In genomic region chr5:25498821-25499422, GRCm38 (mm10) we compare ENCODE assay signal across 8 mouse cellular contexts. TPM values are rescaled to one million over a fixed set of nuclear protein-coding genes. Genes with fewer than 3 reads are reported as not detected.
A peak's percentile ranks its signal among the peaks of the same experiment; 100 is the strongest.
DNase-seq lines count a peak whose midpoint lies in the region; ATAC-seq and TF ChIP-seq lines count a peak whose summit lies in the region.

No protein-coding gene starts in this region.

- no peak for TF ChIP-seq POLR2A in brain, embryonic 14.5 days (IDR thresholded peaks at IDR 0.05; ENCODE audit: borderline replicate concordance, extremely low read depth, insufficient read depth, insufficient read length, poor library complexity, severe bottlenecking)

- no peaks in the 10 kb centered on the region for H3K36me3 ChIP-seq in liver, embryonic 15.5 days (replicated peaks)
- H3K36me3 ChIP-seq in neural tube, embryonic 14.5 days (ENCODE audit: control insufficient read depth, insufficient read depth, low read length) = no peaks in the 10 kb centered on the region

- no peaks in the 10 kb centered on the region for H3K9me3 ChIP-seq in liver, embryonic 15.5 days (replicated peaks)
- H3K9me3 ChIP-seq in neural tube, embryonic 14.5 days (ENCODE audit: control insufficient read depth, low read length) = no peaks in the 10 kb centered on the region

- DNase-seq in layer of hippocampus, adult 11-12 months (ENCODE audit: low spot score) = peak; percentile 77
- DNase-seq in layer of hippocampus, postnatal 36 days = no peak
- DNase-seq in brain, embryonic 14.5 days (ENCODE audit: low read depth) = peak; percentile 91
- DNase-seq in gastrocnemius, adult 2 months = peak; percentile 90
- peak; percentile 80 for DNase-seq in thymus, postnatal 25 days

- WGBS in liver, embryonic 15.5 days (ENCODE audit: insufficient replicate concordance) = under 1% methylated on average over 48 of the region's 87 CpGs
- under 1% methylated on average over 30 of the region's 87 CpGs for WGBS in neural tube, embryonic 14.5 days

- H3K4me2 ChIP-seq in liver, embryonic 15.5 days = peak overlapping the region; percentile 96
- peak overlapping the region; percentile 59 for H3K4me2 ChIP-seq in neural tube, embryonic 14.5 days (ENCODE audit: low read depth, low read length)

- peak overlapping the region; percentile 94 for H3K4me3 ChIP-seq in gastrocnemius, adult 2 months
- H3K4me3 ChIP-seq in liver, embryonic 15.5 days (replicated peaks) = peak overlapping the region; percentile 99
- peak overlapping the region; percentile 99 for H3K4me3 ChIP-seq in neural tube, embryonic 14.5 days (ENCODE audit: low read depth, low read length)

- peak; percentile 47 for ATAC-seq in inflammation-experienced regulatory T-cells, adult 6 months
- peak; percentile 75 for ATAC-seq in liver, embryonic 15.5 days (ENCODE audit: insufficient read depth)
- peak; percentile 83 for ATAC-seq in neural tube, embryonic 14.5 days (ENCODE audit: low read depth)

- H3K27me3 ChIP-seq in liver, embryonic 15.5 days = no peaks in the 10 kb centered on the region
- H3K27me3 ChIP-seq in neural tube, embryonic 14.5 days (ENCODE audit: control insufficient read depth, insufficient read depth, low read length) = peaks cover 4% of the 10 kb centered on the region; the same call in 1 of the 2 replicates

- no peak for TF ChIP-seq CTCF in brain, embryonic 14.5 days (IDR thresholded peaks at IDR 0.05; ENCODE audit: borderline replicate concordance, extremely low read depth, insufficient read depth, insufficient read length)
- TF ChIP-seq CTCF in gastrocnemius, adult 2 months (IDR thresholded peaks at IDR 0.05) = no peak

- H3K4me1 ChIP-seq in liver, embryonic 15.5 days (replicated peaks) = peaks cover 28% of the 10 kb centered on the region
- H3K4me1 ChIP-seq in neural tube, embryonic 14.5 days (ENCODE audit: control insufficient read depth, insufficient read depth, low read length) = peaks cover 13% of the 10 kb centered on the region; the same call in 1 of the 2 replicates

- peak overlapping the region; percentile 97 for H3K9ac ChIP-seq in liver, embryonic 15.5 days
- peak overlapping the region; percentile 94 for H3K9ac ChIP-seq in neural tube, embryonic 14.5 days (replicated peaks; ENCODE audit: low read depth, low read length)

- H3K27ac ChIP-seq in gastrocnemius, adult 2 months = peak overlapping the region; percentile 100
- peak overlapping the region; percentile 100 for H3K27ac ChIP-seq in liver, embryonic 15.5 days (replicated peaks)
- peak overlapping the region; percentile 98 for H3K27ac ChIP-seq in neural tube, embryonic 14.5 days (ENCODE audit: low read depth, low read length)

- intact Hi-C loops in gastrocnemius, adult 2 months (cut with DNase I) = loop anchor here (1.0 to 5.0 kb wide), 3 partner anchors 30 to 77 kb away; no protein-coding TSS in a partner anchor

RNA-seq across cellular contexts. Expression of gene Kmt2c, which starts 0.3 kb away (rescaled TPM):
- total RNA-seq in layer of hippocampus, postnatal 36 days (2021) = 10 to 100 TPM; 81.1 to 95.7 TPM
- polyA plus RNA-seq in brain, embryonic 14.5 days (2012; rRNA removed) = 50.9 and 52.3 TPM in 2 replicates
- 10 to 100 TPM; 41.6 to 42.3 TPM for total RNA-seq in gastrocnemius, adult 2 months (2021)
- polyA plus RNA-seq in inflammation-experienced regulatory T-cells, adult 6 months (2017; shearing (Covaris generic)) = 10 to 100 TPM; 16.8 to 34.9 (median 34.9) TPM
- polyA plus RNA-seq in liver, embryonic 15.5 days (2015; fragmentation: Nextera tagmentation; extraction: Ambion mirVana) = 5.8 and 7.4 TPM in 2 replicates
- polyA plus RNA-seq in neural tube, embryonic 14.5 days (2014; fragmentation: Nextera tagmentation; extraction: Ambion mirVana) = 29.7 and 31.6 TPM in 2 replicates

RNA-seq across cellular contexts. Expression of gene Cct8l1, which starts 16.9 kb away (rescaled TPM):
- total RNA-seq in layer of hippocampus, postnatal 36 days (2021) = under 1 TPM; 0.40 to 0.43 TPM
- 0.04 TPM in 1 of 2 replicates, not detected in the other for polyA plus RNA-seq in brain, embryonic 14.5 days (2012; rRNA removed)
- total RNA-seq in gastrocnemius, adult 2 months (2021) = under 1 TPM in 1 of 2 experiments, not detected in 1; 0.14 TPM
- under 1 TPM in 1 of 3 experiments, not detected in 2; 0.23 TPM for polyA plus RNA-seq in inflammation-experienced regulatory T-cells, adult 6 months (2017; shearing (Covaris generic))
- 0.06 TPM in 1 of 2 replicates, not detected in the other for polyA plus RNA-seq in liver, embryonic 15.5 days (2015; fragmentation: Nextera tagmentation; extraction: Ambion mirVana)
- polyA plus RNA-seq in neural tube, embryonic 14.5 days (2014; fragmentation: Nextera tagmentation; extraction: Ambion mirVana) = not detected in 2 replicates

Comparison
In these comparisons a context has a peak if more than half of its experiments do, and no peak if none do; other contexts are left out.
1. DNase-seq: peak in layer of hippocampus, adult 11-12 months (single experiment), brain, embryonic 14.5 days (single experiment), gastrocnemius, adult 2 months (single experiment) and thymus, postnatal 25 days (single experiment); none in layer of hippocampus, postnatal 36 days (0 of 2).
2. Peak in every context shown above with its lines, with median percentiles within 50 percentile points of each other: H3K27ac ChIP-seq, H3K4me3 ChIP-seq and ATAC-seq.